Mouse (Mus musculus) liver, postnatal 0 days (tissue): ENCODE measurements around the gene Hnrnph3. TPM values are rescaled to one million over a fixed set of nuclear protein-coding genes. Genes with fewer than 3 reads are reported as not detected.

Experiments used
- ATAC-seq: fragments of 200-750 bp; cut with Nextera tagmentation; 2 replicates; pipeline ENCODE4 v1.8.0; 2017; ENCODE audit warnings: mild to moderate bottlenecking, moderate library complexity
- DNase-seq: peaks from one replicate; pipeline ENCODE4 v3.0.0-alpha.2; 2016
- H3K27ac ChIP-seq: fragments of 300-500 bp; sonication (generic); 2 replicates; pipeline ENCODE4 v1.5.1; 2014; ENCODE audit warnings: antibody characterized with exemption, moderate library complexity, mild to moderate bottlenecking, low read depth
- H3K27me3 ChIP-seq: fragments of 300-500 bp; sonication (generic); 2 replicates; pipeline ENCODE4 v1.6.1; 2014; ENCODE audit warnings: low read length, control low read depth, mixed read lengths; ENCODE audit not compliant: insufficient read depth
- H3K36me3 ChIP-seq: fragments of 300-500 bp; sonication (generic); replicated peaks from 2 replicates; pipeline ENCODE4 v1.6.1; 2014; ENCODE audit warnings: mild to moderate bottlenecking, control low read depth, low read length, moderate library complexity, mixed read lengths; ENCODE audit not compliant: insufficient read depth
- H3K4me1 ChIP-seq: fragments of 300-500 bp; sonication (generic); 2 replicates; pipeline ENCODE4 v1.6.1; 2014; ENCODE audit warnings: antibody characterized with exemption, mild to moderate bottlenecking, control low read depth; ENCODE audit not compliant: insufficient read depth
- H3K4me2 ChIP-seq: fragments of 300-500 bp; sonication (generic); 2 replicates; pipeline ENCODE4 v1.6.1; 2014; ENCODE audit warnings: low read depth, mild to moderate bottlenecking, low read length, moderate library complexity, mixed read lengths
- H3K4me3 ChIP-seq: fragments of 300-500 bp; sonication (generic); 2 replicates; pipeline ENCODE4 v1.5.1; 2014; ENCODE audit warnings: low read depth, low read length
- H3K9ac ChIP-seq: fragments of 300-500 bp; sonication (generic); replicated peaks from 2 replicates; pipeline ENCODE4 v1.6.1; 2014; ENCODE audit warnings: mild to moderate bottlenecking, moderate library complexity
- H3K9me3 ChIP-seq: fragments of 300-500 bp; sonication (generic); 2 replicates; pipeline ENCODE4 v1.6.1; 2016; ENCODE audit warnings: mild to moderate bottlenecking, control low read depth, low read length, mixed read lengths
- CTCF ChIP-seq: sonication (generic); IDR thresholded peaks from 2 replicates; pipeline ENCODE4 v1.5.1; 2016; ENCODE audit warnings: antibody characterized with exemption, low read depth
- EP300 ChIP-seq: IDR thresholded peaks from 2 replicates; pipeline ENCODE4 v1.6.1; 2016; ENCODE audit warnings: antibody characterized with exemption, low read depth, mild to moderate bottlenecking
- WGBS: fragments of 180-500 bp; shearing (Covaris S2); extraction: QIAGEN DNeasy Blood & Tissue Kit; methylation state at CpG from one replicate; pipeline ENCODE4 v1.1.7; 2014; ENCODE audit not compliant: insufficient replicate concordance; 5-methylcytosine and 5-hydroxymethylcytosine counted together
- polyA plus RNA-seq: library from polyadenylated mRNA; unstranded; fragments of >200 nt; fragmentation: Nextera tagmentation; extraction: Ambion mirVana; gene quantifications from 2 replicates; pipeline ENCODE4 v1.2.1, GENCODE M21; 2015

Hnrnph3 gene
- polyA plus RNA-seq, 1 experiment from 2014 or later = 12.4 TPM

DNA sequence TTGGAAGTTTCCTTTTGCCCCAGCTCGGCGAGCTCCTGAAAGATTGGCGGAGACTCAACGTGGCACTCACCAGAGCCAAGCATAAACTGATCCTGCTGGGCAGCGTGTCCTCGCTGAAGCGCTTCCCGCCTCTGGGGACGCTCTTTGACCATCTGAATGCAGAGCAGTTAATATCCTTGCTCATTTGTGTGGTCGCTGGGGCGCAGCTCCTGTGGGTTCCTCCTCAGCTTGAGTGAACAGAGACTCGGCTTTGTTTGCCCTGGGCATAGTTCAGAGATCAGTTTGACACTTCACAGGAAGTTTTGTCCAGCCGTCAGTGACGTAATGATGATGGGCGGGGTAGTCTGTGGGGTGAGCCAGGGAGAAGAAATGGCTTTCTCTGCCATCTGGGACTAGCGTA is 52.2 kb downstream of the Hnrnph3 start:
- H3K4me2 ChIP-seq = peak overlapping the region; percentile 20
- 59% methylated on average over 16 of the region's 16 CpGs for WGBS
- no peak overlapping the region for H3K9ac ChIP-seq
- peak overlapping the region; percentile 60 for H3K27ac ChIP-seq
- peak; percentile 84 for ATAC-seq
- H3K4me1 ChIP-seq = peaks cover 3% of the 10 kb centered on the region; the same call in 1 of the 2 replicates
- peak; percentile 73 for DNase-seq
- TF ChIP-seq CTCF (peak; percentile 47), EP300 (no peak)
- H3K36me3 ChIP-seq = peaks cover 31% of the 10 kb centered on the region
- H3K4me3 ChIP-seq = 0 out of 2 replicates have a peak overlapping the region, but pooled peaks have one; percentile 3
- H3K27me3 ChIP-seq = no peaks in the 10 kb centered on the region
- H3K9me3 ChIP-seq = no peaks in the 10 kb centered on the region

DNA sequence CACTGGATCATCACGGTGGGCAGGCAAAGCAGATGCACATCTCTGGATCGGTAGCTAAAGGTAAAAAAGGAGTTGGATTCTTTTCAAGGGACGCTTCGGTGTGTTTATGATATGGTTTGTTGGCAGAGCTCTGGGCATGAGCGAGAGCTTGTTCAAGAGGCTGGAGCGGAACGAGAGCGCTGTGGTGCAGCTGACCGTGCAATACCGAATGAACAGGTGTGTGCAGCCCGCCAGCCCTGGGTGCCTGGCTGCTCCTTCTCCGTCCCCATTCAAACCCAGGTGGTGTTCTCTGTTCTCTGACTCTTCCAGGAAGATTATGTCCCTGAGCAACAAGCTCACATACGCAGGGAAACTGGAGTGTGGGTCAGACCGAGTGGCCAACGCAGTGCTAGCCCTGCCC is 57.7 kb downstream of the Hnrnph3 start:
- Histone ChIP-seq H3K9me3 (no peaks in the 10 kb centered on the region), H3K4me1 (peaks cover 5% of the 10 kb centered on the region; the same call in 1 of the 2 replicates), H3K27me3 (no peaks in the 10 kb centered on the region), H3K4me3 (no peak overlapping the region), H3K4me2 (no peak overlapping the region), H3K36me3 (peaks cover 62% of the 10 kb centered on the region), H3K9ac (no peak overlapping the region), H3K27ac (no peak overlapping the region)
- WGBS = 83% methylated on average over 15 of the region's 15 CpGs
- peak; percentile 41; the same call in 1 of the 2 replicates for ATAC-seq
- TF ChIP-seq EP300 = no peak
- TF ChIP-seq CTCF = no peak
- no peak for DNase-seq

DNA sequence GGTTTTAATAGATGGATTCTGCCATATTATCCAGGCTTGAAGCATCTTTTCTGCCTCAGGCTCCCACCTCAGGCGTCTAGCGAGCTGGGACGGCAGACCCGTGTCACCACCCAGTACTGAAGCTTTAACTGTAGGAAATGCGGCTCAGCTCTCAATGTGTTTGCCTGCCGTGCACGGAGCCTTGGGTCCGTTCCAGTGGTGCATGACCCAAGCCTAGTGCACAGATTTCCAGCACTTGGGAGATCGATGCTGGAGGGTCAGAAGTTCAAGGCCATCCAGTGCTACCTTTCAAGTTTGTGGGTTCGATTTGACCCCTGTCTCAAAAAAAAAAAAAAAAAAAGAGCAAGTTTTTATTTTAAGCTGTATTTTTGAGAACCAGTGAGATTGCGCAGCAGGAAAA is 58.2 kb downstream of the Hnrnph3 start:
- Histone ChIP-seq H3K4me3 (no peak overlapping the region), H3K9ac (no peak overlapping the region), H3K9me3 (no peaks in the 10 kb centered on the region), H3K27me3 (no peaks in the 10 kb centered on the region), H3K4me1 (peaks cover 3% of the 10 kb centered on the region; the same call in 1 of the 2 replicates), H3K36me3 (peaks cover 67% of the 10 kb centered on the region), H3K4me2 (no peak overlapping the region), H3K27ac (no peak overlapping the region)
- TF ChIP-seq CTCF (no peak), EP300 (no peak)
- ATAC-seq (peak; percentile 76), DNase-seq (peak; percentile 57)
- WGBS = 69% methylated on average over 11 of the region's 11 CpGs

Other genes starting within 250 kb of the Hnrnph3 start
- gene Ccar1, start 231.9 kb downstream of the Hnrnph3 start, polyA plus RNA-seq = 35.3 and 35.5 TPM in 2 replicates
- 0.97 and 0.99 TPM in 2 replicates for gene Tet1, start 115.2 kb downstream of the Hnrnph3 start, polyA plus RNA-seq
- gene Slc25a16, start 103.6 kb downstream of the Hnrnph3 start, polyA plus RNA-seq = 13.9 and 14.3 TPM in 2 replicates
- gene Dna2, start 77.2 kb downstream of the Hnrnph3 start, polyA plus RNA-seq = 10.6 and 11.0 TPM in 2 replicates
- 2.8 and 2.9 TPM in 2 replicates for gene Rufy2, start 44.0 kb downstream of the Hnrnph3 start, polyA plus RNA-seq
- gene Pbld2, start 98 bp upstream of the Hnrnph3 start, polyA plus RNA-seq = 15.0 and 17.3 TPM in 2 replicates
- 66.9 and 67.6 TPM in 2 replicates for gene Pbld1, start 35.9 kb upstream of the Hnrnph3 start, polyA plus RNA-seq
- 0.08 and 0.61 TPM in 2 replicates for gene Atoh7, start 75.4 kb upstream of the Hnrnph3 start, polyA plus RNA-seq
- gene Mypn, start 179.7 kb upstream of the Hnrnph3 start, polyA plus RNA-seq = 0.04 and 0.18 TPM in 2 replicates
- gene Herc4, start 219.6 kb upstream of the Hnrnph3 start, polyA plus RNA-seq = 22.5 and 22.9 TPM in 2 replicates